Mouse (Mus musculus) bone marrow macrophage, adult 2 months (primary cell): ENCODE results near the gene Gm12216.

Experiments used
- CTCF ChIP-seq: IDR thresholded peaks from 2 replicates; pipeline ENCODE4 v1.5.1; 2012; ENCODE audit warnings: low read depth, mild to moderate bottlenecking, low read length, moderate library complexity
- POLR2A ChIP-seq: IDR thresholded peaks from 2 replicates; pipeline ENCODE4 v1.6.1; 2012; ENCODE audit warnings: mild to moderate bottlenecking, low read depth, low read length, borderline replicate concordance

- TF ChIP-seq CTCF (no peak), POLR2A (no peak)
These were observed 124.6 kb downstream of the Gm12216 start for GRCm38 (mm10) chr11:53734431-53734830.
